Mouse (Mus musculus) liver, embryonic 14.5 days (tissue): ENCODE measurements around the gene Bhlhe40.

ENCODE experiments used
- CTCF ChIP-seq: IDR thresholded peaks from 2 replicates; pipeline ENCODE4 v1.5.1; 2016; ENCODE audit warnings: antibody characterized with exemption, low read depth, control low read depth
- EP300 ChIP-seq: IDR thresholded peaks from 2 replicates; pipeline ENCODE4 v1.6.1; 2016; ENCODE audit warnings: antibody characterized with exemption, low read depth

DNA sequence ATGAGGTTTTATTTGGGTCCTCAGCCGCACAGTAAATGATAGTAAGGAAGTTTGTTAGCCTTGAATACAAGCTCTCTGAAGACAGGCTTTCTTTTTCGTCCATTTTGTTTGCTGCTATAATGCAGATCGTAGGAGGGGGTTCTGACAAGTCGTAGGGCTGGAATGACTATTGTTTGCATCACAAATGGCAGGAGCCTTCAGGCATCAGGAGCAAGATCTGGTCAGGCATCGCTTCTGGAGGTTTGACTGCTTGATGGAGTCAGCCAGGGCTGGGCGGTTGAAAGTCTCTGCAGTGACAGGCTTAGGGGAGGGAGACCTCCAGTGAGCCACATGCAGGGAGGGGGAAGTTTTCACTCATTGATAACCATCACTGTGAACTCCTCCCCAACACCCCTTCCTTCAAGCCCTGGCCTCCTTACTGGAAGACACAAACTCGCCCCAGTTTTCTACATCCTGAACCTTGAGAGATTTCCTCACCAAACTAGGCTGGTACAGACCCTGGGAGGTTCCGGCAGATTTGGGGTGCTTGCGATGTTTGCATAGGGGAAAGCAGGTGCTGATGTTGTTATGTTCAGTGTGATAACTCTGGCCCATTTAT lies 25.4 kb downstream of the Bhlhe40 start:
- TF ChIP-seq EP300 (no peak), CTCF (no peak)
